In genomic region chr3:85923954-85924945, GRCm38 (mm10) we compare ENCODE assay signal across 8 mouse cellular contexts. TPM values are rescaled to one million over a fixed set of nuclear protein-coding genes. Genes with fewer than 3 reads are reported as not detected.
DNase-seq lines count a peak whose midpoint lies in the region; ATAC-seq and TF ChIP-seq lines count a peak whose summit lies in the region.

No protein-coding gene starts in this region.

- ATAC-seq in Patski: peak; percentile 96
- ATAC-seq in hindbrain, embryonic 13.5 days (ENCODE audit: low FRiP score): no peak

- no peak overlapping the region for H3K9ac ChIP-seq in hindbrain, embryonic 13.5 days

- WGBS in hindbrain, embryonic 13.5 days: 49% methylated on average over 18 of the region's 18 CpGs

- TF ChIP-seq CTCF in Patski (IDR thresholded peaks at IDR 0.05): peak; percentile 99

- POLR2A ChIA-PET in Patski (lab: Charles Lee): interaction anchor here (0.6 to 0.7 kb wide), 2 partner anchors 47 to 364 kb away, joined by 3 read pairs; partner anchors contain the start of gene Sh3d19

- H3K27me3 ChIP-seq in Patski: no peaks in the 10 kb centered on the region
- no peaks in the 10 kb centered on the region for H3K27me3 ChIP-seq in hindbrain, embryonic 13.5 days

- H3K36me3 ChIP-seq in hindbrain, embryonic 13.5 days: no peaks in the 10 kb centered on the region

- DNase-seq in Patski (ENCODE audit: low read depth, low spot score): peak; percentile 95
- DNase-seq in cerebellum, adult 9-11 months: peak; percentile 64
- DNase-seq in frontal cortex, postnatal 10 days (ENCODE audit: low spot score in 2 of 2): peak; percentile 49 to 83
- DNase-seq in layer of hippocampus, postnatal 10 days (ENCODE audit: low spot score in 2 of 2): peak; percentile 91 to 93
- DNase-seq in lung, postnatal 36 days: peak; percentile 89
- peak; percentile 89 to 94 for DNase-seq in right cerebral cortex, adult 2 months (ENCODE audit: low spot score in 2 of 2)
- peak; percentile 41 for DNase-seq in urinary bladder, postnatal 10 days (ENCODE audit: low spot score)

- H3K4me2 ChIP-seq in hindbrain, embryonic 13.5 days: peak overlapping the region; percentile 21; the same call in 1 of the 2 replicates

- CTCF ChIA-PET in Patski (lab: Charles Lee): interaction anchor here (0.6 to 2.8 kb wide), 36 partner anchors 9 to 1002 kb away, joined by 3 to 17 read pairs (median 4); partner anchors contain the start of gene Gatb

- H3K27ac ChIP-seq in hindbrain, embryonic 13.5 days: no peak overlapping the region

- no peak overlapping the region for H3K4me3 ChIP-seq in hindbrain, embryonic 13.5 days

- 0 out of 2 replicates have a peak, but pooled peaks cover 3% of the 10 kb centered on the region for H3K4me1 ChIP-seq in hindbrain, embryonic 13.5 days (replicated peaks)

- in situ Hi-C loops in Patski (cut with MboI; ENCODE audit: low pct_unique_long_range_greater_than_20kb): loop anchor here (10.0 kb wide), 1 partner anchor 1009 kb away; no protein-coding TSS in a partner anchor

- no peaks in the 10 kb centered on the region for H3K9me3 ChIP-seq in hindbrain, embryonic 13.5 days

RNA-seq across cellular contexts. Expression of gene Gm37240, which starts 36.9 kb away (rescaled TPM):
- 10.8 TPM for polyA plus RNA-seq in Patski (2021)
- 0.08 and 0.26 TPM in 2 replicates for polyA plus RNA-seq in hindbrain, embryonic 13.5 days (2015; fragmentation: Nextera tagmentation; extraction: Ambion mirVana)
- total RNA-seq in layer of hippocampus, postnatal 10 days (2021): under 1 TPM; 0.75 to 0.80 TPM

RNA-seq across cellular contexts. Expression of gene Glt28d2, which starts 36.9 kb away (rescaled TPM):
- 3.6 TPM for polyA plus RNA-seq in Patski (2021)
- 0.10 and 0.23 TPM in 2 replicates for polyA plus RNA-seq in hindbrain, embryonic 13.5 days (2015; fragmentation: Nextera tagmentation; extraction: Ambion mirVana)
- under 1 TPM; 0.59 to 0.67 TPM for total RNA-seq in layer of hippocampus, postnatal 10 days (2021)

RNA-seq across cellular contexts. Expression of gene Sh3d19, which starts 46.7 kb away (rescaled TPM):
- 145 TPM for polyA plus RNA-seq in Patski (2021)
- polyA plus RNA-seq in hindbrain, embryonic 13.5 days (2015; fragmentation: Nextera tagmentation; extraction: Ambion mirVana): 11.2 and 11.4 TPM in 2 replicates
- 10 to 100 TPM; 41.7 to 51.6 TPM for total RNA-seq in layer of hippocampus, postnatal 10 days (2021)

Comparison
In these comparisons a context has a peak if more than half of its experiments do, and no peak if none do; other contexts are left out.
1. DNase-seq: peak in every context shown above with its lines; median percentile 95 in Patski; 92 in layer of hippocampus, postnatal 10 days; 92 in right cerebral cortex, adult 2 months; 89 in lung, postnatal 36 days; 66 in frontal cortex, postnatal 10 days; 64 in cerebellum, adult 9-11 months; 41 in urinary bladder, postnatal 10 days.
2. RNA of gene Sh3d19, which starts 46.7 kb away (polyA plus RNA-seq): 145 TPM in Patski (single experiment); 11.2 to 11.4 TPM in hindbrain, embryonic 13.5 days; every median in the first group is over 10 times any median in the second.